Mouse (Mus musculus) limb, embryonic 12.5 days (tissue): ENCODE measurements at regions not wholly inside any gene's neighbourhood (a gene's known extent, or its start where the extent isn't known, plus 50 kb on each side); places are given as distances from the start of the nearest gene placed in this dataset.

ENCODE experiments used
- ATAC-seq: fragments of 200-750 bp; cut with Nextera tagmentation; 2 replicates; pipeline ENCODE4 v1.8.0; 2017; ENCODE audit warnings: low read depth, moderate TSS enrichment; ENCODE audit not compliant: insufficient number of reproducible peaks, insufficient read depth, low FRiP score, low TSS enrichment
- H3K27ac ChIP-seq: fragments of 300-500 bp; sonication (generic); 2 replicates; pipeline ENCODE4 v1.5.1; 2016; ENCODE audit warnings: mild to moderate bottlenecking, moderate library complexity
- H3K27me3 ChIP-seq: fragments of 300-500 bp; sonication (generic); 2 replicates; pipeline ENCODE4 v1.6.1; 2016; ENCODE audit warnings: mild to moderate bottlenecking, moderate library complexity
- H3K36me3 ChIP-seq: fragments of 300-500 bp; sonication (generic); 2 replicates; pipeline ENCODE4 v1.6.1; 2016; ENCODE audit warnings: mild to moderate bottlenecking, moderate library complexity
- H3K4me1 ChIP-seq: fragments of 300-500 bp; sonication (generic); replicated peaks from 2 replicates; pipeline ENCODE4 v1.6.1; 2016
- H3K4me2 ChIP-seq: fragments of 300-500 bp; sonication (generic); 2 replicates; pipeline ENCODE4 v1.6.1; 2016; ENCODE audit warnings: mild to moderate bottlenecking, moderate library complexity
- H3K4me3 ChIP-seq: fragments of 300-500 bp; sonication (generic); replicated peaks from 2 replicates; pipeline ENCODE4 v1.5.1; 2016; ENCODE audit warnings: mild to moderate bottlenecking
- H3K9ac ChIP-seq: fragments of 300-500 bp; sonication (generic); replicated peaks from 2 replicates; pipeline ENCODE4 v1.6.1; 2016; ENCODE audit warnings: mild to moderate bottlenecking, moderate library complexity
- H3K9me3 ChIP-seq: fragments of 300-500 bp; sonication (generic); 2 replicates; pipeline ENCODE4 v1.6.1; 2016; ENCODE audit warnings: mild to moderate bottlenecking, moderate library complexity
- WGBS: fragments of 180-500 bp; shearing (Covaris S2); methylation state at CpG from one replicate; pipeline ENCODE4 v1.1.7; 2016; 5-methylcytosine and 5-hydroxymethylcytosine counted together

DNA sequence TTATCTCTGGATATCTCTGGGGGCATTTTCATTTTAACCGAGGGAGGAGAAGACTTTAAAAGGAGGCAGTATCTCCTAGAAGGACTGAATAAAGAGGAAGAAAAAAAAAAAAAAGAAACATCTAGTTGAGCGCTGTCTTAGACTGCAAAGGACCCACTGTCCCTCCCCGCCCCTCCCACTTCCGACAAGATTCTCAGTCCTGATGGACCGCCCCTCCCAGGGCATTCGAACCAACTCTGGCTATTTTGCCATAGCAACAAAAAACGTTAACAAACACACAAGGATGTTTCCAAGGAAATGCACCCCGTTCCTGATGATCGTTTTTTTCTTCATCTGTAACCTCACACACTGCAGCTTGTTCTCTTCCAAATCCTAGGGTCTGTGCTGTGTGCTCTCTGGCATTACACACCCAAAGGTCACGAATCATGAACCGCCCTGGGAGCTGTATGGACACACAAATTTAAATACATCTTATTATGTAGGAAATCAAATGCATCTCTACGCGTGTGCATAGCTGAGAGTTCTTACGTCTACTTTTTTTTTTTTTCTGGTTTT lies 75.8 kb downstream of the Rnd3 start:
- Histone ChIP-seq H3K4me1 (no peaks in the 10 kb centered on the region), H3K27me3 (no peaks in the 10 kb centered on the region), H3K4me3 (no peak overlapping the region), H3K4me2 (no peak overlapping the region), H3K9me3 (no peaks in the 10 kb centered on the region), H3K9ac (no peak overlapping the region), H3K27ac (no peak overlapping the region), H3K36me3 (no peaks in the 10 kb centered on the region)
- no peak for ATAC-seq
- WGBS, result 69% methylated on average over 14 of the region's 14 CpGs

DNA sequence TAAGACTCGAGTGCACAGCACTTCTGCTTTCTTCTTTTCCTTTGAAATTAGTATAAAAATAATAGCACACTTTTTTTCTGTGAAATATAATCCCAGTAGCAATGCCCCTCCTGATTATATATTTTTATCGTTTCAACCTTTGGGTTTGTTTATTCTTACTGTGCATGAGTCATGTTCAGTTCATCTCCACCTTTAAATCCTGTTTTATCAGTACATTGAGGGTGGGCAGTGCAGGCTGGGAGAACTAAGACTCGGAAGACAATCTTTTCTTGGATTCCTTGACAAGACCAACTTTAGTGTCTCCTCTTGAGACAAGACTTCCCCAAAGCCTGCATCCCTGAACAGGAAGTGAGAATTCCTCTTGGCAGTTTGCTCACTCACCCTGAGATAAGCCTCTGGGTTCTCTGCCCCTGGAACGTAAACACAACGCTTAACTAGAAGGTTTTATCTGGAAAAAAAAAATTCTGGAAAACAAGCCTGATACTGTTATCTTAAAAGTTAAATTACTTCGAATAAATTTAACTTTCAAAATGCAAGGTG lies 76.5 kb downstream of the Rnd3 start:
- no peaks in the 10 kb centered on the region for H3K27me3 ChIP-seq
- no peak overlapping the region for H3K4me2 ChIP-seq
- no peak overlapping the region for H3K27ac ChIP-seq
- no peak for ATAC-seq
- no peak overlapping the region for H3K9ac ChIP-seq
- no peaks in the 10 kb centered on the region for H3K4me1 ChIP-seq
- no peaks in the 10 kb centered on the region for H3K36me3 ChIP-seq
- H3K9me3 ChIP-seq, result no peaks in the 10 kb centered on the region
- 63% methylated on average over 6 of the region's 6 CpGs for WGBS
- no peak overlapping the region for H3K4me3 ChIP-seq

- Histone ChIP-seq H3K9ac (no peak overlapping the region), H3K4me2 (no peak overlapping the region), H3K9me3 (no peaks in the 10 kb centered on the region), H3K27ac (no peak overlapping the region), H3K4me1 (no peaks in the 10 kb centered on the region), H3K4me3 (no peak overlapping the region), H3K36me3 (no peaks in the 10 kb centered on the region), H3K27me3 (no peaks in the 10 kb centered on the region)
- ATAC-seq, result no peak
- 85% methylated on average over 2 of the region's 2 CpGs for WGBS
Observed at GRCm38 (mm10) chr2:51070902-51071301, 78.0 kb downstream of the Rnd3 start.

GRCm38 (mm10) chr2:51066423-51066831 lies 82.5 kb downstream of the Rnd3 start:
- Histone ChIP-seq H3K27ac (no peak overlapping the region; the same call in 1 of the 2 replicates), H3K4me3 (no peak overlapping the region), H3K9me3 (no peaks in the 10 kb centered on the region), H3K4me1 (no peaks in the 10 kb centered on the region), H3K9ac (no peak overlapping the region), H3K36me3 (no peaks in the 10 kb centered on the region), H3K4me2 (no peak overlapping the region), H3K27me3 (no peaks in the 10 kb centered on the region)
- 84% methylated on average over 11 of the region's 11 CpGs for WGBS
- ATAC-seq, result no peak

DNA sequence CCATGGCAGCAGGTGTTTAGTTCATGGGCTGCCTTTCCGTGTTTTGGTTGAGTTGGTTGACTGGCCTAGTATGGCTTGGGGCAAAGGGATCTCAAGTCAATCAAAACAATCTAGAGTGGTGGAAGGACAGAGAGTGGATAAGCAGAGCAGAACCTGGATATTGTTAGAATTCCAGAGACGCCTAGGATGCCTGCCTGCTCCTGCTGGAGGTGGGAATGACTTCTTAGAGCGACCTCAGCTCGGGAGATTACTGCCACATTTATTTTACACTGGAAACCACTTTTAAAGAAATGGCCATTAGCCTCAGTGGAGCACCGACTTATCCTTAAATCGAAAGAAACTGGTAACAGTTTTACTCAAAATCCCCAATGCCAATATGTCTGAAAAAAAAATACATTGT lies 83.1 kb downstream of the Rnd3 start:
- no peak overlapping the region for H3K4me3 ChIP-seq
- no peak overlapping the region for H3K9ac ChIP-seq
- no peak overlapping the region; the same call in 1 of the 2 replicates for H3K27ac ChIP-seq
- 64% methylated on average over 6 of the region's 6 CpGs for WGBS
- no peak overlapping the region for H3K4me2 ChIP-seq
- no peaks in the 10 kb centered on the region for H3K4me1 ChIP-seq
- H3K9me3 ChIP-seq, result no peaks in the 10 kb centered on the region
- no peaks in the 10 kb centered on the region for H3K27me3 ChIP-seq
- no peaks in the 10 kb centered on the region for H3K36me3 ChIP-seq
- no peak for ATAC-seq

GRCm38 (mm10) chr2:51064821-51065220 lies 84.1 kb downstream of the Rnd3 start:
- 82% methylated on average over 4 of the region's 4 CpGs for WGBS
- Histone ChIP-seq H3K4me1 (no peaks in the 10 kb centered on the region), H3K27ac (no peak overlapping the region), H3K4me2 (no peak overlapping the region), H3K27me3 (no peaks in the 10 kb centered on the region), H3K36me3 (no peaks in the 10 kb centered on the region), H3K9ac (no peak overlapping the region), H3K9me3 (no peaks in the 10 kb centered on the region), H3K4me3 (no peak overlapping the region)
- no peak for ATAC-seq

- Histone ChIP-seq H3K4me3 (no peak overlapping the region), H3K27me3 (no peaks in the 10 kb centered on the region), H3K9ac (no peak overlapping the region), H3K27ac (no peak overlapping the region), H3K9me3 (no peaks in the 10 kb centered on the region), H3K4me1 (no peaks in the 10 kb centered on the region), H3K36me3 (no peaks in the 10 kb centered on the region), H3K4me2 (no peak overlapping the region)
- ATAC-seq, result no peak
- WGBS, result 93% methylated on average over 5 of the region's 5 CpGs
Observed at GRCm38 (mm10) chr2:51062049-51062448, 86.9 kb downstream of the Rnd3 start.

DNA sequence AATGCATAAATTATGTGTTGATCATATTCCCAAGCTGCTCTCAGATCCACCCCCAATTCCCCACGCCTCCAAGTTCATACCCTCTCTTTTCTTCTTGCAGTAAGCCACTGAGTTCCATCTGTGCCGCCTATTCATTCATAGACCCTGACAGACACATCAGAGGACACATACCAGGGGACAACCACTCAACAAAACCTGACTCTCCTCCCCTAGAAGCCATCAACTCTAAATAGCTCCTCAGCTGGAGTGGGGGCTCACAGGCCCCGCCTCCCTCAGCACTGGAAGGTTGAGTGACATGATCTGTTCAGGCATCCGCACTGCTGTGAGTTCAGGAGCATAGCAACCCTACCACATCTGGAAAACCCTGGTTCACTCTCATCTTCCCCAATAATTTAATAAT lies 90.8 kb downstream of the Rnd3 start:
- WGBS, result 84% methylated on average over 4 of the region's 4 CpGs
- ATAC-seq, result no peak
- no peak overlapping the region for H3K27ac ChIP-seq
- no peak overlapping the region for H3K4me3 ChIP-seq
- no peaks in the 10 kb centered on the region for H3K9me3 ChIP-seq
- H3K4me2 ChIP-seq, result no peak overlapping the region
- H3K4me1 ChIP-seq, result peaks cover 14% of the 10 kb centered on the region
- no peaks in the 10 kb centered on the region for H3K27me3 ChIP-seq
- no peaks in the 10 kb centered on the region for H3K36me3 ChIP-seq
- H3K9ac ChIP-seq, result no peak overlapping the region

- Histone ChIP-seq H3K9me3 (no peaks in the 10 kb centered on the region), H3K4me2 (0 out of 2 replicates have a peak overlapping the region, but pooled peaks have one; percentile 13), H3K9ac (no peak overlapping the region), H3K27me3 (no peaks in the 10 kb centered on the region), H3K4me3 (no peak overlapping the region), H3K4me1 (peaks cover 14% of the 10 kb centered on the region), H3K27ac (no peak overlapping the region; the same call in 1 of the 2 replicates), H3K36me3 (no peaks in the 10 kb centered on the region)
- 0 out of 2 replicates have a peak, but pooled peaks have one; percentile 76 for ATAC-seq
- 34% methylated on average over 8 of the region's 8 CpGs for WGBS
Observed at GRCm38 (mm10) chr2:51056141-51056731, 92.7 kb downstream of the Rnd3 start.

DNA sequence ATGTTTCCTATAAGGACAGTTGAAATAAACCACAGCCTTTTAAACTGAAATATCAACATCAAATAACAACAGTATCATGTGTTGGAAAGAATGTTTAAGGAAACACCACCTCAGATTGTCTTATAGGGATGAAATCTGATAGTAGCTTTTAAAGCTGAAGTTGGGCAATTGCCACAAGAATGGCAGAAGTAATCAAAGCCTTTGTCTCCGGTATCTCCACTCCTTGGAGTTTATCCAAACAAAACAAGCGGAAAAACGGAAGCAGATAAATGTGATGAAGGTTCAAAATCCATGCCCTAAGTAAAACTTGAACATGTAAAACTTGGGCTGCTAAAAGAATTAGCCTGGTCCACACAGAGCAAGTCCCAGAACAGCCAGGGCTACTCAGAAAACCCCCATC lies 93.6 kb downstream of the Rnd3 start:
- H3K36me3 ChIP-seq, result no peaks in the 10 kb centered on the region
- peaks cover 14% of the 10 kb centered on the region for H3K4me1 ChIP-seq
- no peaks in the 10 kb centered on the region for H3K9me3 ChIP-seq
- H3K27ac ChIP-seq, result no peak overlapping the region
- H3K9ac ChIP-seq, result no peak overlapping the region
- no peak overlapping the region for H3K4me3 ChIP-seq
- 66% methylated on average over 3 of the region's 3 CpGs for WGBS
- ATAC-seq, result no peak
- H3K27me3 ChIP-seq, result no peaks in the 10 kb centered on the region
- H3K4me2 ChIP-seq, result no peak overlapping the region

DNA sequence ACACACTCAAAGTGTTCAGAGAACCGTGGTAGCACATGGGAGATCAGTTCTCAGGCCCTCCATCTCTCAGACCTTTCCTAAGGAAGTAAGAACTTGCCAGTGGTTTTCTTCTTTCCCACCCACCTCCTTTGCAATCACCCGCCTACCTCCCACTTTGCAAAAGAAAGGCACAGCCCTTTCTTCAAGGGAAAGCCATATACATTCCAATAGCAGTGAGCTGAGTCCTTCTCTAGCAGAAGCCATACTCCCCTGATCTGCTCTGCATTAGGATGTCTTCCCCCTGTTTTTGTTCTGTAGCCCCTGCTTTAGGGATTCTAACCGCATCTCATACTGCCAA lies 99.1 kb downstream of the Rnd3 start:
- H3K27me3 ChIP-seq, result no peaks in the 10 kb centered on the region
- no peak overlapping the region for H3K4me3 ChIP-seq
- no peaks in the 10 kb centered on the region for H3K36me3 ChIP-seq
- no peaks in the 10 kb centered on the region for H3K9me3 ChIP-seq
- H3K9ac ChIP-seq, result no peak overlapping the region
- no peak for ATAC-seq
- peaks cover 6% of the 10 kb centered on the region; the same call in 1 of the 2 replicates for H3K4me1 ChIP-seq
- 64% methylated on average over 3 of the region's 3 CpGs for WGBS
- no peak overlapping the region for H3K4me2 ChIP-seq
- no peak overlapping the region for H3K27ac ChIP-seq
